Mouse (Mus musculus): Measurements from ENCODE around the gene Begain. TPM values are rescaled to one million over a fixed set of nuclear protein-coding genes. Genes with fewer than 3 reads are reported as not detected.

The Begain gene
- polyA plus RNA-seq, 1 experiment from 2014 or later: 10.6 TPM

DNA sequence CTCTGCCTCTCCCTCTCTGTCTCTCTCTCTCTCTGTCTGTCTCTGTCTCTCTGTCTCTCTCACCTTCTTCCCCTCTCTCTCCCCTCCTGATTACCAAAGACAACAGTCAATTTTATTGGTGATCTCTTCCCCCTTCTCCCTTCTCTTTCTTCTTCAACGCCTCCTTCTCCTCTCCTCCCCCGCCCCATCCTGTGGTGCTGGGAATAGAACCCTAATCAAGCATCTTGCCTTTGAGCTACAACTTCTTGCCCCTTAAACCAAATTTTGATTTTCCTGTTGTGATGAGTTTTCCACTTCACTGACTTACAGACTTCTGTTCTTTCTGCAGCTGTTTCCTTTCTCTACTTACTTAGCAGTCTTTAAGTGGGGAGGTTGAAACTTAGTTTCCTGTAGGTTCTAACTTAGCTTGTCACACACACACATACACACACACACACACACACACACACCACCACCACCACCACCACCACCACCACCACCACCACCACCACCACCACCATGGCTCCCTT lies 6.8 kb upstream of the Begain start:
- DNase-seq (no peak), ATAC-seq (ENCODE audit: insufficient read depth) (no peak)
- H3K27ac ChIP-seq (ENCODE audit: low read depth): no peak overlapping the region
- no peak overlapping the region for H3K9ac ChIP-seq
- H3K9me3 ChIP-seq (ENCODE audit: low read depth, low read length): no peaks in the 10 kb centered on the region
- no peak overlapping the region for H3K4me2 ChIP-seq
- H3K4me3 ChIP-seq (ENCODE audit: low read depth, low read length): no peak overlapping the region
- no peaks in the 10 kb centered on the region for H3K27me3 ChIP-seq (ENCODE audit: insufficient read depth, low read length)
- H3K36me3 ChIP-seq (ENCODE audit: insufficient read depth): no peaks in the 10 kb centered on the region
- no peaks in the 10 kb centered on the region for H3K4me1 ChIP-seq (ENCODE audit: insufficient read depth)
- WGBS: 62% methylated on average over 2 of the region's 2 CpGs
- TF ChIP-seq CTCF (IDR thresholded peaks at IDR 0.05; ENCODE audit: low read depth): no peak

DNA sequence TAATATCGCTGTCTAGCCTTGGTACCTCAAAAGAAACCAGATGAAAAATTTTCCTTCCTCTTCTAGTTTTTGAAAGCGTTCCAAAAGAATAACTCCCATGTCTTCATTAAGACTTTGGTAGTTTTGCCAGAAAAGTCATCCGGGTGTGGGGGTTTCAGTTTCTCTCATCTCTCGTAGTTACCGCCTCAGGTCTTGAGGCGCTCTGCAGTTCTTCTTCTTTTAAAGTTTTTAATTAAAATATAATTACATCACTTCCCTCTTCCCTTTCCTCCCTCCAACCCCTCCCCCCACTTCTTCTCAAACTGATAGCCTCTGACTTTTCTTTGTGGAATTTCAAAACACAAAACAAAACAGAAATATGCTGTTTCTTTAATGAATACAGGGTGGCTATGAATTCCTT lies 6.1 kb upstream of the Begain start:
- 73% methylated on average over 6 of the region's 6 CpGs for WGBS
- H3K9me3 ChIP-seq (ENCODE audit: low read depth, low read length): no peaks in the 10 kb centered on the region
- H3K9ac ChIP-seq: no peak overlapping the region
- H3K4me3 ChIP-seq (ENCODE audit: low read depth, low read length): no peak overlapping the region
- ATAC-seq (ENCODE audit: insufficient read depth) (no peak), DNase-seq (peak; percentile 21)
- TF ChIP-seq CTCF (IDR thresholded peaks at IDR 0.05; ENCODE audit: low read depth): no peak
- H3K27me3 ChIP-seq (ENCODE audit: insufficient read depth, low read length): no peaks in the 10 kb centered on the region
- H3K4me1 ChIP-seq (ENCODE audit: insufficient read depth): no peaks in the 10 kb centered on the region
- H3K27ac ChIP-seq (ENCODE audit: low read depth): no peak overlapping the region
- no peaks in the 10 kb centered on the region for H3K36me3 ChIP-seq (ENCODE audit: insufficient read depth)
- no peak overlapping the region for H3K4me2 ChIP-seq

DNA sequence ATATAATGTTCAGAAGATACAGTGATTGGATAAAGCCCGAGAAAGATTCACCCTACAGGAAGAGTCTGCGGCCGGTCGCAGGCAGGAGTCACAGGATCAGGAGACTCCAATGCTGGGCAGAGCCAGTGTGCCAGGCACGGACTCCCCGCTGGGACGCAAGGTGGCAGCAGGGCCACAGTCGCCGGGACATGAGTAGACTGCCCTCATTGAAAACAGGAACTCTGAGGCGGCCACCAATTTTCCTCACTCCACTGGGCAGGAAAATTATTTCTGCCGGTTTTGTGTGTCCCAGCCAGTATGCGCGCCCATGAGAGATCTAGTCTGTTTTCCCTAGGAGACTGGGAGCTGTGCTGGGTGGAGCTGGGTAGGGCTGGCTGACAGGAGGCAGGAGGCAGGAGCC lies 3.2 kb upstream of the Begain start:
- Histone ChIP-seq H3K36me3 (ENCODE audit: insufficient read depth) (no peaks in the 10 kb centered on the region), H3K4me1 (ENCODE audit: insufficient read depth) (no peaks in the 10 kb centered on the region; the same call in 1 of the 2 replicates), H3K27me3 (ENCODE audit: insufficient read depth, low read length) (0 out of 2 replicates have a peak, but pooled peaks cover 4% of the 10 kb centered on the region), H3K9ac (no peak overlapping the region), H3K4me3 (ENCODE audit: low read depth, low read length) (no peak overlapping the region), H3K4me2 (no peak overlapping the region), H3K9me3 (ENCODE audit: low read depth, low read length) (no peaks in the 10 kb centered on the region), H3K27ac (ENCODE audit: low read depth) (no peak overlapping the region)
- DNase-seq (no peak), ATAC-seq (ENCODE audit: insufficient read depth) (no peak)
- no peak for TF ChIP-seq CTCF (IDR thresholded peaks at IDR 0.05; ENCODE audit: low read depth)
- 88% methylated on average over 13 of the region's 13 CpGs for WGBS

DNA sequence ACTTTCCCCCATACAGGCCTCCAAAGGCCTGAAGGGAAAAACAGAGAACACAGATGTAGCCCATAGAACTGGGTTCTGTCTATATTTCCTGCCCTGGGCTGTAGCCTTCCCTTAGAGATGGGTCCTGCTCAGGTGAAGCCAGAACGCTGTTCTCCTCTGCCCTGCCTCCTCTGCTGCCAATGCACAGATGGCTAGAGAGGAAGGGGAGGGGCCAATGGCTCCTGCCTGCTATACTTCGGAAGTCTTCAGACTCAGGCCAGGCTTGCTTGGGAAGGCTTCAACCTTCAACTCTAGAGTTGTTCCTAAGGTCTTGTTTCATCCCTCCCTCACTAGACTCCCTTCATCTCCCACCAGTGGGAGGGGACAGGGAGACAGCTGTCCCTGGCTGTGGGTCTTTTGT lies 1.7 kb upstream of the Begain start:
- ATAC-seq (ENCODE audit: insufficient read depth) (no peak), DNase-seq (no peak)
- H3K9ac ChIP-seq: no peak overlapping the region
- no peak overlapping the region for H3K4me2 ChIP-seq
- no peaks in the 10 kb centered on the region; the same call in 1 of the 2 replicates for H3K4me1 ChIP-seq (ENCODE audit: insufficient read depth)
- H3K27me3 ChIP-seq (ENCODE audit: insufficient read depth, low read length): 0 out of 2 replicates have a peak, but pooled peaks cover 4% of the 10 kb centered on the region
- TF ChIP-seq CTCF (IDR thresholded peaks at IDR 0.05; ENCODE audit: low read depth): no peak
- H3K9me3 ChIP-seq (ENCODE audit: low read depth, low read length): no peaks in the 10 kb centered on the region
- H3K4me3 ChIP-seq (ENCODE audit: low read depth, low read length): no peak overlapping the region
- H3K36me3 ChIP-seq (ENCODE audit: insufficient read depth): no peaks in the 10 kb centered on the region
- 28% methylated on average over 2 of the region's 2 CpGs for WGBS
- no peak overlapping the region for H3K27ac ChIP-seq (ENCODE audit: low read depth)

DNA sequence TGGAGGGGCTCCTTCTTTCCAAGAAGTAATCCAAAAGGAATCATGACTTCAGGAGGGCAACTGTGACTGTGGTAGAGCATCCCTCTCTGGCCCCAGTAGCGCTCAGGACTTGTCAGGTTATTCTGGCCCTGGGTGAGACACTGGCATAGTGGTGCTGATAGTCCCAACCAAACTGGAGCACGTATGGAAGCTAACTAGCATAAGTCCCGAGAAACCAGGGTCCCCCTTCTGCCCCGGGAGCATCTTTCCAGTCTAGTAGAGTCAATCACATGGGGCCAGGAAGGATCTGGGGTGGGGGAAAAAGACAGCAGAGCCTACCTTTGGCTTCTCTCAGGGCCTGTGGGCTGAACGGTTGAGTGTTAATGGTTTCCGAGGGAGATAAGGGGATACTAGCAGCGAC lies 721 bp upstream of the Begain start:
- H3K9me3 ChIP-seq (ENCODE audit: low read depth, low read length): no peaks in the 10 kb centered on the region
- H3K27ac ChIP-seq (ENCODE audit: low read depth): no peak overlapping the region
- H3K4me1 ChIP-seq (ENCODE audit: insufficient read depth): no peaks in the 10 kb centered on the region; the same call in 1 of the 2 replicates
- peak overlapping the region; percentile 92 for H3K4me2 ChIP-seq
- no peaks in the 10 kb centered on the region for H3K36me3 ChIP-seq (ENCODE audit: insufficient read depth)
- DNase-seq (no peak), ATAC-seq (ENCODE audit: insufficient read depth) (no peak)
- no peak overlapping the region for H3K9ac ChIP-seq
- H3K4me3 ChIP-seq (ENCODE audit: low read depth, low read length): peak overlapping the region; percentile 53; the same call in 1 of the 2 replicates
- 0 out of 2 replicates have a peak, but pooled peaks cover 4% of the 10 kb centered on the region for H3K27me3 ChIP-seq (ENCODE audit: insufficient read depth, low read length)
- WGBS: 44% methylated on average over 7 of the region's 7 CpGs
- no peak for TF ChIP-seq CTCF (IDR thresholded peaks at IDR 0.05; ENCODE audit: low read depth)

DNA sequence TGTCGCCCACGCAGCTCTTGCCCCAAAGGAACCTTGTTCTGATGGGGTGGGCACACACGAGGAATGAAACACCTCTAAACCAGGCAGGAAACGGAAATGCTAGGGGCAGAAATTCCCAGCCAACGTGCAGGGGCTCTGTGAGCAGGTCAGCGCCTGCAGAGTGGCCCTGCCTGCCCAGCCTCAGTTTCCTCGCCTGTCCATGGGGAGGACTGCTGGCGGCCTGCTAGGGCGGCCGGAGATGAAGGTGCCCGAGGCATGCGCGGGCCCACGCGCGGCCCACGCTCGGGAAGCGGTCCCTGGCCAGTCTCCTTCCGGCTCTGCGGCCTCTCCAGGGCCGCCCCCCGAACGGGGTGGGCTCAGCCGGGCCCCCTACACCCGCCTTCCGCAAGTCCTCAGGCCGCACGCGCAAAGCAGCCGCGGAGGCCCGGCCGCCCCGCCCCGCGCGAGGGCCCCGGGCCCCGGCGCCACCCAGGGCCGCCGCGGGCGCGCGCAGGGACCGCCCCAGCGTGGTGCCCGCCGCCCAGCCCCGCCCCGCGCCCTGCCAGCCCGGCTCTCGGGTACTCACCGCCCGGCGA lies 369 bp downstream of the Begain start:
- H3K4me3 ChIP-seq (ENCODE audit: low read depth, low read length): peak overlapping the region; percentile 53
- DNase-seq: peak; percentile 84
- H3K27ac ChIP-seq (ENCODE audit: low read depth): peak overlapping the region; percentile 18; the same call in 1 of the 2 replicates
- 0 out of 2 replicates have a peak, but pooled peaks cover 4% of the 10 kb centered on the region for H3K27me3 ChIP-seq (ENCODE audit: insufficient read depth, low read length)
- peak overlapping the region; percentile 71 for H3K9ac ChIP-seq
- under 1% methylated on average over 54 of the region's 59 CpGs for WGBS
- ATAC-seq (ENCODE audit: insufficient read depth): peak; percentile 95
- TF ChIP-seq CTCF (IDR thresholded peaks at IDR 0.05; ENCODE audit: low read depth): no peak
- no peaks in the 10 kb centered on the region; the same call in 1 of the 2 replicates for H3K4me1 ChIP-seq (ENCODE audit: insufficient read depth)
- peak overlapping the region; percentile 92 for H3K4me2 ChIP-seq
- H3K36me3 ChIP-seq (ENCODE audit: insufficient read depth): no peaks in the 10 kb centered on the region
- H3K9me3 ChIP-seq (ENCODE audit: low read depth, low read length): no peaks in the 10 kb centered on the region

DNA sequence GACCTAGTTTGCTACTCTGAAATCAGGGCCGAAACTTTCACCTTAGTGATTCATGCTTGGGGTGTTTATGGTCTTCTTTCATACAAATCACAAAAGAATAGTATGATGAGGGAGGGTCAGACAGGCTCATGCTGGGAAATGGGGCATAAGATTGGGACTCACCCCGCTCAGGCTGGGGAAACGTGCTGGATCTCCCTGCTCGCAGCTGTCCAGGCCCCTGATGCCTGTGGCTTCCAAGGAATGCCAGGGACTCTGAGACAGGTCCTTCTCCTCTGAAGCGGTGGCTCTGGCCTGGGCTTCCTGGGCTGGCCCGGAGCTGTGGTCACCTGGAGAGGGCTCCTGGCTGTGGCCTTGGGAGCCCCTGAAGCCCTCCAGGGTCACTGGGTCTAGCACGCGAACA lies 9.4 kb downstream of the Begain start:
- H3K36me3 ChIP-seq (ENCODE audit: insufficient read depth): no peaks in the 10 kb centered on the region
- ATAC-seq (ENCODE audit: insufficient read depth) (no peak), DNase-seq (no peak)
- no peaks in the 10 kb centered on the region for H3K4me1 ChIP-seq (ENCODE audit: insufficient read depth)
- no peak for TF ChIP-seq CTCF (IDR thresholded peaks at IDR 0.05; ENCODE audit: low read depth)
- H3K27ac ChIP-seq (ENCODE audit: low read depth): no peak overlapping the region
- H3K4me3 ChIP-seq (ENCODE audit: low read depth, low read length): no peak overlapping the region
- 77% methylated on average over 8 of the region's 8 CpGs for WGBS
- no peaks in the 10 kb centered on the region for H3K9me3 ChIP-seq (ENCODE audit: low read depth, low read length)
- H3K4me2 ChIP-seq: no peak overlapping the region
- H3K27me3 ChIP-seq (ENCODE audit: insufficient read depth, low read length): peaks cover 25% of the 10 kb centered on the region
- H3K9ac ChIP-seq: no peak overlapping the region

Measured in lung, embryonic 14.5 days (tissue).